Mouse (Mus musculus): ENCODE measurements around the gene Bcl2l11.

The Bcl2l11 gene

GRCm38 (mm10) chr2:128211022-128211880 lies 85.4 kb downstream of the Bcl2l11 start:
- peak; percentile 33 for DNase-seq (ENCODE audit: extremely low spot score)

GRCm38 (mm10) chr2:128211881-128212209 lies 86.0 kb downstream of the Bcl2l11 start:
- DNase-seq (ENCODE audit: extremely low spot score), result no peak
